Mouse (Mus musculus) ES-Bruce4 (cell line): ENCODE results near the gene Cep164.

Experiments
- CTCF ChIP-seq: IDR thresholded peaks from one replicate; pipeline ENCODE4 v1.8.1; 2011; ENCODE audit warnings: low read depth, low read length
- POLR2A ChIP-seq: IDR thresholded peaks from one replicate; pipeline ENCODE4 v1.8.1; 2011; ENCODE audit warnings: low read length; ENCODE audit not compliant: insufficient read depth

DNA sequence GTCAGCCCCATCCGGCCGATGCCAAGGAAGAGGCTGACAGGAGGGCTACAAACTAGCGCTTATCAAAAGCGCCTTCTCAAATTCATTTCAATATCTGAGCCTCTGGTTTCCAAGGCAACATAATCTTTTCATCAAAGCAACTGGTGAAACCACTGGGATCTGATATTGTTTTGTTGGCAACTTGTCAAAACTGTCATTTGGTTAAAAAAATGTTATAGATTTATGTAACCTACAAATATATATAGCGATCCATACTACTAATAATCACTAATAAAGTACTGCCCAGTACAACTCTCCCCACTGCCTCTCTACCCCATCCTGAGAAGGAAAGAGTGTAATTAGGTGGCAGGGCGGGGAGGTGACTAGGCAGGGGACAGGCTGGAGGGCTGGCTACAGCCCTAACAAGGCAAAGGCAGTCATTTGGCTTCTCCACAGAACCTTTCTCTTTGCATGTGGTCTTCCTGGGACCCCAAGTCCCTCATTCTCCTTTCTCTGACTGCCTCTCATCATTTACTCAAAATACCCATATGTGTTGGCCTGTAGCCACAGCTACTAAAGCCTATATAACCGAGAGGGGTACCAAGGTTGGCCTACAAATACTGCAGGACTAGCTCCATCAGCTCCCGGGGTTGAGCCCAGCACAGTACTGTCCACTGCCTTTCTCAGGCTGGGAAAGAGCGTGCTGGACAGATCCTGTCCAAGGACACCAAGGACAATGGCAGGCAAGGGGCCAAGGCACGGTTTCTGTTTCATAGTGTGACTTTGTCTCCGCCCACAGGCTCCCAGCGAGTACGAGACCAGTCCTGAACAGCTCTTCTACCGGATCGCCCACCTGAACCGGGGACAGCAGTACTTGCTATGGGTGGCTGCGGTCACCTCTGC, 88.5 kb downstream of the Cep164 start:
- TF ChIP-seq CTCF: no peak
- TF ChIP-seq POLR2A: no peak
